Mouse (Mus musculus) heart, embryonic 14.5 days (tissue): ENCODE measurements at regions not wholly inside any gene's neighbourhood (a gene's known extent, or its start where the extent isn't known, plus 50 kb on each side); places are given as distances from the start of the nearest gene placed in this dataset.

ENCODE experiments used
- ATAC-seq: fragments of 200-750 bp; cut with Nextera tagmentation; 2 replicates; pipeline ENCODE4 v1.8.0; 2017; ENCODE audit warnings: low read depth, moderate TSS enrichment; ENCODE audit not compliant: insufficient number of reproducible peaks, insufficient read depth, low FRiP score
- H3K27ac ChIP-seq, 2 experiments: fragments of 200-500 bp in 1 of 2; fragments of 300-500 bp in 1 of 2; sonication (generic) in 1 of 2; replicated peaks in 1 of 2; 2 replicates each; pipeline ENCODE4 v1.5.1; 2012 to 2014; ENCODE audit warnings: low read depth in 2 of 2, low read length in 2 of 2, control low read depth in 1 of 2, mild to moderate bottlenecking in 1 of 2, mixed read lengths in 1 of 2; ENCODE audit not compliant: control insufficient read depth in 1 of 2, insufficient read depth in 1 of 2
- H3K27me3 ChIP-seq: fragments of 300-500 bp; sonication (generic); 2 replicates; pipeline ENCODE4 v1.6.1; 2014; ENCODE audit warnings: mild to moderate bottlenecking, low read length, control low read depth; ENCODE audit not compliant: control insufficient read depth, insufficient read depth
- H3K36me3 ChIP-seq: fragments of 300-500 bp; sonication (generic); 2 replicates; pipeline ENCODE4 v1.6.1; 2014; ENCODE audit warnings: mild to moderate bottlenecking, control low read depth, low read length, mixed read lengths; ENCODE audit not compliant: control insufficient read depth, insufficient read depth
- H3K4me1 ChIP-seq, 2 experiments: fragments of 200-500 bp in 1 of 2; fragments of 300-500 bp in 1 of 2; sonication (generic) in 1 of 2; 2 replicates each; pipeline ENCODE4 v1.6.1; 2012 to 2014; ENCODE audit warnings: low read length in 2 of 2, control low read depth in 1 of 2, mixed read lengths in 1 of 2; ENCODE audit not compliant: control insufficient read depth in 2 of 2, insufficient read depth in 2 of 2
- H3K4me2 ChIP-seq: fragments of 300-500 bp; sonication (generic); 2 replicates; pipeline ENCODE4 v1.6.1; 2014; ENCODE audit warnings: mild to moderate bottlenecking, low read length
- H3K4me3 ChIP-seq, 2 experiments: fragments of 200-500 bp in 1 of 2; fragments of 300-500 bp in 1 of 2; sonication (generic) in 1 of 2; 2 replicates each; pipeline ENCODE4 v1.5.1; 2012 to 2014; ENCODE audit warnings: low read length in 2 of 2, mild to moderate bottlenecking in 2 of 2, control low read depth in 1 of 2, low read depth in 1 of 2, moderate library complexity in 1 of 2; ENCODE audit not compliant: control insufficient read depth in 1 of 2, insufficient read depth in 1 of 2
- H3K9ac ChIP-seq: fragments of 300-500 bp; sonication (generic); 2 replicates; pipeline ENCODE4 v1.6.1; 2014; ENCODE audit warnings: mild to moderate bottlenecking, low read length
- H3K9me3 ChIP-seq: fragments of 300-500 bp; sonication (generic); 2 replicates; pipeline ENCODE4 v1.6.1; 2016; ENCODE audit warnings: low read length, control low read depth; ENCODE audit not compliant: control insufficient read depth
- WGBS: fragments of 180-500 bp; shearing (Covaris S2); extraction: QIAGEN DNeasy Blood & Tissue Kit; methylation state at CpG from one replicate; pipeline ENCODE4 v1.1.7; 2014; 5-methylcytosine and 5-hydroxymethylcytosine counted together

- no peaks in the 10 kb centered on the region for H3K27me3 ChIP-seq
- H3K36me3 ChIP-seq = no peaks in the 10 kb centered on the region
- 38% methylated on average over 16 of the region's 16 CpGs for WGBS
- no peak overlapping the region for H3K4me2 ChIP-seq
- peaks cover 6% of the 10 kb centered on the region; the same call in 1 of the 2 replicates for H3K9me3 ChIP-seq
- no peak overlapping the region for H3K27ac ChIP-seq
- H3K4me3 ChIP-seq = no peak overlapping the region
- no peaks in the 10 kb centered on the region for H3K4me1 ChIP-seq
- no peak for ATAC-seq
- H3K9ac ChIP-seq = no peak overlapping the region
Observed at GRCm38 (mm10) chr6:103833501-103834132, 323.2 kb downstream of the Chl1 start.

GRCm38 (mm10) chr6:103834726-103835229, 324.4 kb downstream of the Chl1 start:
- no peak for ATAC-seq
- H3K9ac ChIP-seq = no peak overlapping the region
- H3K27ac ChIP-seq = no peak overlapping the region
- 76% methylated on average over 8 of the region's 8 CpGs for WGBS
- H3K4me1 ChIP-seq = no peaks in the 10 kb centered on the region
- H3K9me3 ChIP-seq = no peaks in the 10 kb centered on the region
- H3K36me3 ChIP-seq = no peaks in the 10 kb centered on the region
- H3K27me3 ChIP-seq = no peaks in the 10 kb centered on the region
- H3K4me3 ChIP-seq = no peak overlapping the region
- H3K4me2 ChIP-seq = no peak overlapping the region

DNA sequence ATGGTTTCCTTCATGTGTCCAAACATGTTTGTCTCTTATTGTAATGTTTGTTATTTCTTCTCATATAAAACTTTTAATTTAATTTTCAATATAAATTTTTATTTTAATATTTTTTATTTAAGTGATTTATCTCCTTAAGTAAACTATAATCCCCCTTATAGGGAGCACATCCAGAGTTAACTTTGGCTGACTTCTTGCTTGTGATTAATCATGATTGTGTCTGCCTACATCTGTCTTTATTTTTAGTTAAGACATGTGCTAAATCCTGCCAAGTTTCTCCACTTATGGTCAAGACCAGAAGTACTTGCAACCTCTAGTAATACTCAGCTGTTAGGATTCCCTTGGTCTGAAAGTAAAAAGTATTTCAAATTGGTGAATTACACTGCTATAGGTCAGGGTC, 349.4 kb downstream of the Chl1 start:
- no peaks in the 10 kb centered on the region for H3K27me3 ChIP-seq
- no peak overlapping the region for H3K4me3 ChIP-seq
- H3K4me2 ChIP-seq = no peak overlapping the region
- H3K9ac ChIP-seq = no peak overlapping the region
- H3K9me3 ChIP-seq = no peaks in the 10 kb centered on the region
- H3K27ac ChIP-seq = no peak overlapping the region
- H3K36me3 ChIP-seq = no peaks in the 10 kb centered on the region
- H3K4me1 ChIP-seq = no peaks in the 10 kb centered on the region
- no peak for ATAC-seq

- H3K4me3 ChIP-seq = no peak overlapping the region
- H3K27ac ChIP-seq = no peak overlapping the region
- H3K9ac ChIP-seq = no peak overlapping the region
- H3K4me2 ChIP-seq = no peak overlapping the region
- no peaks in the 10 kb centered on the region for H3K9me3 ChIP-seq
- no peaks in the 10 kb centered on the region for H3K4me1 ChIP-seq
- no peaks in the 10 kb centered on the region for H3K27me3 ChIP-seq
- H3K36me3 ChIP-seq = no peaks in the 10 kb centered on the region
- 77% methylated on average over 3 of the region's 3 CpGs for WGBS
- no peak for ATAC-seq
Observed at GRCm38 (mm10) chr6:103893455-103893854, 383.1 kb downstream of the Chl1 start.

GRCm38 (mm10) chr6:103924504-103924903, 414.1 kb downstream of the Chl1 start:
- no peak for ATAC-seq
- Histone ChIP-seq H3K9ac (no peak overlapping the region), H3K9me3 (no peaks in the 10 kb centered on the region), H3K4me2 (no peak overlapping the region), H3K4me1 (no peaks in the 10 kb centered on the region), H3K27ac (no peak overlapping the region), H3K4me3 (no peak overlapping the region), H3K27me3 (no peaks in the 10 kb centered on the region), H3K36me3 (no peaks in the 10 kb centered on the region)
- 81% methylated on average over 1 of the region's 1 CpGs for WGBS

DNA sequence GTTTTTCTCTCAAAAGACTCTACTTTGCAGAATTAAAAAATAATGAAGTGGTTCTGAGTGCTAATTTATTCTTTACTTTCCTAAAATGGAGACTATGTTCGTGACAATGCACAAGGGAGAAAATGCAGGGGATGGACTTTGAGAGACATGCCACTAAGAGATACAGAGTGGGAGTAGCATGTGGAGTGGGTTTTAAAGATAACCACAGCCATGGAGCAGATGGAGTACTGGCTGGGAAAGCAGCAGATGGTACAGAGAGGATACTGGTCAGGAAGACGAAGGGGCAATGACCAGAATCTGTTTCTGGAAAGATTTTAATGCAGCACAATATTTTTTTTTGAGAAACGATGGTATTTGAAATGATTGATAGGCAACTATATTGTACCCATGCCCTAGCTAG, 416.7 kb downstream of the Chl1 start:
- no peak for ATAC-seq
- Histone ChIP-seq H3K9ac (no peak overlapping the region), H3K27me3 (no peaks in the 10 kb centered on the region), H3K4me2 (no peak overlapping the region), H3K27ac (no peak overlapping the region), H3K4me3 (no peak overlapping the region), H3K9me3 (no peaks in the 10 kb centered on the region), H3K4me1 (no peaks in the 10 kb centered on the region), H3K36me3 (no peaks in the 10 kb centered on the region)
- 69% methylated on average over 3 of the region's 3 CpGs for WGBS

DNA sequence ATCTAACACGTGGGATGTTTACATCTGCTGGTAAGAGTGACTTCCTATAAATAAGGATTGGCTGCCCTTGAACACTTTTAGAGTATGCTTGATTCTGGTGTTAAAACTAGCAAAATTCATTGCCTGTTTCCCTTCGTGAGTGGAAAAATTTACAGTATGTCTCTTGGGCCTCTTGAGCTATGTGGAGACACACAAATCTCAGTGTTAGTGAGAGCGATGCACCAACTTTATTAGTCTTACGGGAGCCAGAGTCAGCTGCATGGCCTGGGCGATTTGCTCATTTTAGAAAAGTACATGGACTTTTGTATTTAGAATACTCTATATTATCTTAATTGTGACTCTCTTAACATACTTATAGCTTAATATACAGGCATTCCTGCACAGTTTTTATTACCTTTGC, 430.0 kb downstream of the Chl1 start:
- no peaks in the 10 kb centered on the region for H3K4me1 ChIP-seq
- no peak for ATAC-seq
- WGBS = 78% methylated on average over 5 of the region's 5 CpGs
- no peak overlapping the region for H3K9ac ChIP-seq
- H3K4me2 ChIP-seq = no peak overlapping the region
- no peaks in the 10 kb centered on the region for H3K9me3 ChIP-seq
- H3K27ac ChIP-seq = no peak overlapping the region
- H3K4me3 ChIP-seq = no peak overlapping the region
- no peaks in the 10 kb centered on the region for H3K27me3 ChIP-seq
- H3K36me3 ChIP-seq = no peaks in the 10 kb centered on the region

GRCm38 (mm10) chr6:103944361-103944760, 434.0 kb downstream of the Chl1 start:
- Histone ChIP-seq H3K27ac (no peak overlapping the region), H3K27me3 (no peaks in the 10 kb centered on the region), H3K4me1 (no peaks in the 10 kb centered on the region), H3K4me2 (no peak overlapping the region), H3K9me3 (no peaks in the 10 kb centered on the region), H3K9ac (no peak overlapping the region), H3K36me3 (no peaks in the 10 kb centered on the region), H3K4me3 (no peak overlapping the region)
- no peak for ATAC-seq
- 47% methylated on average over 2 of the region's 2 CpGs for WGBS
